Mouse (Mus musculus) embryo, embryonic 11.5 days (tissue): ENCODE data around the gene Glg1.
"Not testable (repeated sequence)": the region's sequence is repeated elsewhere in the genome, so short reads cannot be mapped to it uniquely, and the experiment has no call there.

ENCODE experiments used
- DNase-seq: peaks from one replicate; pipeline ENCODE4 v3.0.0-alpha.2; 2012; ENCODE audit warnings: low read depth, low spot score

The Glg1 gene

DNA sequence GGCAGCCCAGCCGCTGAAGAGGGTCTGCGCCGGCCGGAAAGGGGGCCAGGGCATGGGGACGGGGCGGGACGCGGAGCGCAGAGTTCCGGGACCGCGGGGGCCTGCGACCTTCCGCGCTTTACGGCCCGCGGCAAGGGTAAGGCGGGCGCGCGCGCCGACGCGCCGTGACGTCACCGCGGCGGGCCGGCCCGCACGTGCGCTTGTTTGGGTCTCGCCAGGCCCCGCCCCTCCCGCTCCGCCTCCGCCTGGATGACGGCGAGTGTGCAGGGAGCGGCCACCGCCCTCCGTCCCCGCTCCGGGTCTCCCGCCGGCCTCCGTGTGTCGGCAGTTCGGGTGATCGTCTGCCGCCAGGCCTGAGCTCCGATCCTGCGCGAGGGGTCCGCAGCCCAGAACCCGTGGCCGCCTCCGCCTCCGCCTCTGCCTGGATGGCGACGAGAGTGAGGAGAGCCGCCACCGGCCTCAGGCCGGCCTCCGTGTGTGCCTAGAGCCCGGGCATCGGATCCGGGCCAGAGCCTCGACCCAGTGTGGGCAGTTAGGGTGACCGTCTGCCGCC lies 113.5 kb downstream of the Glg1 start:
- DNase-seq, result peak; percentile 86

DNA sequence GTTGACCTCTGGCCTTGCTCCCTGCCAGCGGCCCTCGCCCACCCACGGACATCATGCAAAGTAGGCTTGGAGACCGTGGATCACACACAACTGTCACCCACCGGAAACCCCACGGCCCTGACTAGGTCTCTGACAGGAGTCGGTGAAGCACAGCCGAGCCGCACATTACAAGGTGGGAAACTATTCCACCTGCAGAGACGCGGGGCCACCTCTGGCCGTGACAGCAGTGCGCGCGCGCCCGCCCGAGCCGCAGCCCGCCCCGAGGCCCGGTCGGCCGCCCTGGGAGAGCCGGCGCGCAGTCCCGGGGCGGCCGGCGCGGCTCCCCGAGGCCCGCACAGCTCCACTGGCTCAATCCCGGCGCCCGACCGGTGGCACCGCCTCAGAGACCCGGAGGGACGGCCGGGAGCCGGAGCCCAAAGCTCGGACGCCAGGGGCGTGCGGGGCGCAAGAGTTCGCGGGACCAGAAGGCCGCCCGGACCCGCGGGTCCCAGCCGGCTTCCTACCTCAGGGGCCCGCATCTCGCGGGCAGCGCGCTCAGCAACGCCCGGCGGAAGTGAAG lies 114.0 kb downstream of the Glg1 start:
- not testable (repeated sequence) for DNase-seq

DNA sequence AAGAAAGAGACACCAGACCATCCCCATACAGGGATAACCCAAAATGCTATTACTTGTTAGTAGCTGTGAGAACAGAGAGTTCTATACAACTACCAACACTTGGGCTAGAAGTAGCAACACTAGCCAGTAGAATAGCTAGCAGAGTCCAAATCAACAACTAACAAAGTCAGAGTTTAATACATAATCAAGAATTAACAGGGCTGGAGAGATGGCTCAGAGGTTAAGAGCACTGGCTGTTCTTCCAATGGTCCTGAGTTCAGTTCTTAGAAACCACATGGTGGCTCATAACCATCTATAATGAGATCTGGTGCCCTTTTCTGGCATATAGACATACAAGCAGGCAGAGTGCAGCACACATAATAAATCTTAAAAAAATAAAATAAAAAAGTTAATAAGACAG lies 116.5 kb downstream of the Glg1 start:
- DNase-seq, result no peak

DNA sequence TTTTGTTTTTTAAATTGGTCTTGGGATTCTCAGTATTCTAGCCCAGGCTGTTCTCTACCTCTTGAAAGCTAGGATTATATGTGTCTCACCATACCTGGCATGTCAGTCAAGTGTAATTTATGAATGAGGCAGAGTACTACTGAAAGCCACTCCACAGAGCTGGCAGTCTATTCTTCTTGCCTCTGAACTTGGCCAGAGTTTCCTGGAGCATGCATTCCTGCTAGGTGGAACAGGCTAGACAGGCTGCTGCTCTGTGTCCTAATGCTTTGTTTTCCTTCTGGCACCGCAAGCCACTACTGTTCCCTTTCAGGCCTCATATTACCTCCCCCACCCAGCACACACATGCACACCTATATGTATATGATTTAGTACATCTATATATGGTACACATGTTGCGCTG lies 128.3 kb downstream of the Glg1 start:
- DNase-seq, result no peak

DNA sequence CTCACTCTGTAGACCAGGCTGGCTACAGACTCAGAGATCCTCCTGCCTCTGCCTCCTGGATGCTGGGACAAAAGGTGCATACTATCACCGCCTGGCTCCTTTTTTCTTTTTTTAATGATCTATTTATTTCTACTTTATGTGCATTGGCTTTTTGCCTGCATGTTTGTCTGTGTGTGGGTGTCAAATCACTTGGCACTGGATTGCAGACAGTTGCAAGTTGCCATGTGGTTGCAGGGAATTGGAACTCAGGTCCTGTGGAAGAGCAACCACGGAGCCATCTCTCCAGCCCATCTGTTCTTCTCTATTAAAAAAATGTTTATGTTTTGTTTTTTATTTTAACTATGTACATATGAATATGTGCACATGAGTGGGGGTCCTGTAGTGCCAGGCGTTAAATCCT lies 139.5 kb downstream of the Glg1 start:
- no peak for DNase-seq

DNA sequence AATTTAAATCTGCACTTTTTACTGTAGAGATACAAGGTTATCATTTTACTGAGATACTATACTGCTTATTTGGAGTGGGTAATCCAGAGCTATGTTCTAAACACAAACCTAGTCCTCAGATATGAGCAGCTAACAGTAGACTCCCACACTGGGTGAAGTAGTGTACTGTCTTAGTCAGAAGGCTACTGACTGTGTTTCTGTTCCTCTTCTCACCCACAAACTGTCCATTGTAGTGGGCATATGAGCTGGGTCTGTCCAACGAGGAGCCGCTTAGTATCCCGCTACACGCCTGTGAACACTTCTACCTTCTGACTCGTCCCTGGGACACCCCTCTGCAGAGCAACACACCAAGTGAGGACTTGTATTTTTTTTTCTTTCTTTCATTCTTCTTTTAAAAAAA lies 144.1 kb downstream of the Glg1 start:
- no peak for DNase-seq
